Mouse (Mus musculus) ES-E14 (cell line): Measurements from ENCODE around the gene Zfp36l2. TPM values are rescaled to one million over a fixed set of nuclear protein-coding genes. Genes with fewer than 3 reads are reported as not detected.

Source experiments
- DNase-seq: peaks from one replicate; pipeline ENCODE4 v3.0.0-alpha.2; 2013; ENCODE audit warnings: low read depth, low spot score
- H3K27ac ChIP-seq: 2 replicates; pipeline ENCODE4 v1.5.1; 2012; ENCODE audit warnings: low read depth, mild to moderate bottlenecking, low read length, moderate library complexity, mixed read lengths; ENCODE audit not compliant: poor library complexity, insufficient read depth, severe bottlenecking
- H3K36me3 ChIP-seq: 2 replicates; pipeline ENCODE4 v1.6.1; 2012; ENCODE audit warnings: mild to moderate bottlenecking, low read length, moderate library complexity, mixed read lengths; ENCODE audit not compliant: control insufficient read depth, poor library complexity, insufficient read depth, severe bottlenecking
- H3K4me1 ChIP-seq, 2 experiments: fragments of 150-350 bp in 1 of 2; sonication (generic) in 1 of 2; 2 replicates each; pipeline ENCODE4 v1.6.1; 2012; ENCODE audit warnings: low read length in 2 of 2, mild to moderate bottlenecking in 1 of 2, mixed read lengths in 1 of 2; ENCODE audit not compliant: control insufficient read depth in 2 of 2, insufficient read depth in 2 of 2, poor library complexity in 1 of 2
- H3K4me3 ChIP-seq, 2 experiments: fragments of 150-350 bp in 1 of 2; sonication (generic) in 1 of 2; 2 replicates each; pipeline ENCODE4 v1.5.1; 2012; ENCODE audit warnings: low read length in 2 of 2, low read depth in 1 of 2, mild to moderate bottlenecking in 1 of 2, mixed read lengths in 1 of 2; ENCODE audit not compliant: insufficient read depth in 1 of 2, poor library complexity in 1 of 2, severe bottlenecking in 1 of 2
- H3K9ac ChIP-seq: 2 replicates; pipeline ENCODE4 v1.6.1; 2012; ENCODE audit warnings: low read depth, mild to moderate bottlenecking, low read length, mixed read lengths; ENCODE audit not compliant: poor library complexity, insufficient read depth, severe bottlenecking
- H3K9me3 ChIP-seq: fragments of 150-350 bp; sonication (generic); 2 replicates; pipeline ENCODE4 v1.6.1; 2012; ENCODE audit warnings: low read depth, mild to moderate bottlenecking, low read length; ENCODE audit not compliant: control insufficient read depth, insufficient read depth
- CHD2 ChIP-seq: IDR thresholded peaks from 2 replicates; pipeline ENCODE4 v1.6.1; 2014; ENCODE audit warnings: mild to moderate bottlenecking, low read depth, low read length, inconsistent platforms
- HCFC1 ChIP-seq: IDR thresholded peaks from 2 replicates; pipeline ENCODE4 v1.6.1; 2012; ENCODE audit warnings: low read length, inconsistent platforms, borderline replicate concordance; ENCODE audit not compliant: insufficient read depth
- MAFK ChIP-seq: IDR thresholded peaks from 2 replicates; pipeline ENCODE4 v1.6.1; 2014; ENCODE audit warnings: mild to moderate bottlenecking, low read depth, low read length, inconsistent platforms; ENCODE audit not compliant: insufficient read depth
- ZC3H11A ChIP-seq: IDR thresholded peaks from 2 replicates; pipeline ENCODE4 v1.6.1; 2012; ENCODE audit warnings: low read depth, mild to moderate bottlenecking, inconsistent platforms, low read length, borderline replicate concordance
- ZNF384 ChIP-seq: IDR thresholded peaks from 2 replicates; pipeline ENCODE4 v1.6.1; 2012; ENCODE audit warnings: low read depth, low read length, inconsistent platforms
- in situ Hi-C, 2 experiments: fragments of 600-800 bp; cut with MboI; formaldehyde crosslinking; loops; one replicate each; pipeline ENCODE4 v1.15.1; 2025; ENCODE audit warnings: low sequenced_read_pairs in 2 of 2, inconsistent platforms in 1 of 2; ENCODE audit not compliant: unreplicated experiment in 2 of 2
- total RNA-seq: library from RNA; depleted of rRNA; stranded (reverse); fragments of 300-350 nt; gene quantifications from 2 replicates; pipeline ENCODE4 v1.2.3, GENCODE M21; 2012

The Zfp36l2 gene
- total RNA-seq, 1 experiment = 12.6 TPM

DNA sequence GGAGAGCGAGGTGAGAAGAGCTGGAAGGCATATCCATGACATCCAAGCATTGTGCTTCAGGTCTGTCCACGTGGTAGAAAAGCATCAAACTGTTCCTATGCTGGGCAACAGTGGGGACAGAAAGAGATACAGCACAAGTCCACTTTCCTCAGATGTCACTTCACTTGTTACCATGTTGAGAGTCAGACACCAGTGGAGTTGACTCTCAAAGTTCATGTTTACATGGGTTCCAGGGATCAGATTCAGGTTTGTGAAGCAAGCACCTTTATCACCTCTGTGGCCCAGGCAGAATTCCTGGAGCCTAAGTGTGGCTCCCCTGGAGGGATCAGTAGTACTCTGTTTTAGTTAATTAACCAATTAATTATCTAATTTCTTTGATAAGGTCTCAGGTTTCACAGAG lies 46.0 kb upstream of the Zfp36l2 start:
- no peak overlapping the region for H3K4me3 ChIP-seq
- H3K27ac ChIP-seq = no peak overlapping the region
- H3K36me3 ChIP-seq = peaks cover 5% of the 10 kb centered on the region; the same call in 1 of the 2 replicates
- peaks cover 0 to 3% of the 10 kb centered on the region in 2 experiments; a peak in 1 of 4 replicates for H3K4me1 ChIP-seq
- no peak for TF ChIP-seq CHD2
- no peak for TF ChIP-seq HCFC1
- no peak for TF ChIP-seq MAFK
- TF ChIP-seq ZNF384 = no peak
- no peak for TF ChIP-seq ZC3H11A
- no peaks in the 10 kb centered on the region for H3K9me3 ChIP-seq
- H3K9ac ChIP-seq = no peak overlapping the region
- in situ Hi-C loops = no loop called here
- DNase-seq = no peak

DNA sequence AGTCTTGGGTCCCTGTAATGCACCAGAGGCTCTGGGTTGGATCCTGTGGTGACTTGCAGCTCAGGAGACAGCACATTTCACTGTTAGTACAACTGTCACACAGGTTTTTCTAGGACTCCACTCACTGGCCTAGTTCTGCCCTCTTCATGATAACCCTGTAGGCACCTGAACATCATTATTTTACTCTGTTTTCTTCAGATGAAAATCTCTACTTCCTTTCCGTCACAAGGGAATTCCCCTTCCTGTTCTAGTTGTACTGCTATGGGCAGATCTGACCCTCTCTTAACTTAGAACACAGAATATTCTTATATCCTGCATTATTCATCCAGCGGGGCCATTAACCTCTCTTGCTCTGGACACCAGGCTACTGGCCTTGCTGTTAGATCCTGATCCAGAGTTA lies 43.6 kb upstream of the Zfp36l2 start:
- TF ChIP-seq HCFC1 (no peak), ZC3H11A (no peak), CHD2 (no peak), MAFK (no peak), ZNF384 (no peak)
- Histone ChIP-seq H3K4me3 (no peak overlapping the region), H3K9me3 (no peaks in the 10 kb centered on the region), H3K36me3 (peaks cover 11% of the 10 kb centered on the region; the same call in 1 of the 2 replicates), H3K9ac (no peak overlapping the region), H3K4me1 (peaks cover 0 to 3% of the 10 kb centered on the region in 2 experiments; a peak in 1 of 4 replicates), H3K27ac (no peak overlapping the region)
- in situ Hi-C loops = no loop called here
- no peak for DNase-seq

GRCm38 (mm10) chr17:84228223-84228622 lies 40.5 kb upstream of the Zfp36l2 start:
- H3K9ac ChIP-seq = no peak overlapping the region
- H3K4me3 ChIP-seq = no peak overlapping the region
- H3K9me3 ChIP-seq = no peaks in the 10 kb centered on the region
- in situ Hi-C loops = no loop called here
- H3K27ac ChIP-seq = no peak overlapping the region
- no peak for DNase-seq
- no peak for TF ChIP-seq CHD2
- TF ChIP-seq HCFC1 = no peak
- TF ChIP-seq MAFK = no peak
- no peak for TF ChIP-seq ZC3H11A
- no peak for TF ChIP-seq ZNF384
- no peaks in the 10 kb centered on the region; a peak in 1 of 4 replicates for H3K4me1 ChIP-seq
- H3K36me3 ChIP-seq = peaks cover 29% of the 10 kb centered on the region; the same call in 1 of the 2 replicates

GRCm38 (mm10) chr17:84226681-84227080 lies 38.9 kb upstream of the Zfp36l2 start:
- Histone ChIP-seq H3K9ac (no peak overlapping the region), H3K4me3 (no peak overlapping the region), H3K4me1 (no peaks in the 10 kb centered on the region; a peak in 1 of 4 replicates), H3K27ac (no peak overlapping the region), H3K36me3 (peaks cover 34% of the 10 kb centered on the region; the same call in 1 of the 2 replicates), H3K9me3 (no peaks in the 10 kb centered on the region)
- DNase-seq = no peak
- in situ Hi-C loops = no loop called here
- TF ChIP-seq CHD2 (no peak), HCFC1 (no peak), MAFK (no peak), ZNF384 (no peak), ZC3H11A (no peak)

- Histone ChIP-seq H3K9me3 (no peaks in the 10 kb centered on the region), H3K27ac (no peak overlapping the region), H3K4me3 (no peak overlapping the region), H3K36me3 (peaks cover 36% of the 10 kb centered on the region; the same call in 1 of the 2 replicates), H3K4me1 (no peaks in the 10 kb centered on the region; a peak in 1 of 4 replicates), H3K9ac (no peak overlapping the region)
- in situ Hi-C loops = no loop called here
- DNase-seq = no peak
- TF ChIP-seq CHD2 = no peak
- no peak for TF ChIP-seq MAFK
Measured at GRCm38 (mm10) chr17:84226231-84226630, 38.5 kb upstream of the Zfp36l2 start.
